8 mouse cellular contexts compared by ENCODE assay signal in the genomic region with DNA sequence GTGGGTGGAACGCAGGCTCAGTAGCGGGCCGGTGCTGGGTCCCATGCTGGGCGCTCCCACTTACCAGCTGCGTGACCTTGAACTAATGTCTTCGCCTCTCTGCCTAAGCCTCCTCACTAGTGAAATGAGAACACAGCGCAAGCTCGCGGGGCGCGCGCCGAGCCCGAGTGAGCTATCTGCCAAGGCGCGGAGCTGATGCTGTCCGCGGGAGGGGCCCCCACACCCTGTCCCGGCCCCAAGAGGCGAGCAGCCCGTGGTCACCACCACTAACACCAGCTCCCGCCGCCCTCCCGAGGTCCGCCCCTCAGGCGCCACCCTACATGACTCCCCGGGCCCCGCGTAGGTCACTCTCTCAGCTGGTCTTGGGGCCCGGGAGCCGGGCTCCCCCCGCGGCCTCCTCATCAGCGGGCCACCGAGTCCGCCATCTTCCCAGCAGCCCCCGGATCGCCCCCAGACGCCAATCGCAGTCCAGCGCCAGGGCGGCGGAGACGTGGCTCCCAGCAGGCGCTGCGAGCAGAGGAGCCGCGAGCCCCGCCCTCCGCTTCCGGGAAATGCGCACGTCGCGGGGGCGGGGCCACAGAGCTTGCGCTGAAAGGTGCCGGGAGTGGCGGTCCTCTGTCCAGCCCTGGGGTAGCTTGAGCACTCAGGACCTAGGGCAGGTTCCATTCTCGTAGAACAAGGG. TPM values are rescaled to one million over a fixed set of nuclear protein-coding genes. Genes with fewer than 3 reads are reported as not detected.
DNase-seq lines count a peak whose midpoint lies in the region; ATAC-seq and TF ChIP-seq lines count a peak whose summit lies in the region.

TSS of gene Fastk (minus strand) at position 542 of the 682 bp plus-strand sequence.

- TF ChIP-seq CTCF in kidney, postnatal 0 days (IDR thresholded peaks at IDR 0.05; ENCODE audit: low read depth): peak; percentile 2; the same call in 1 of the 2 replicates
- no peak for TF ChIP-seq CTCF in liver, adult 2 months (IDR thresholded peaks at IDR 0.05; ENCODE audit: low read depth, low read length)

- no peaks in the 10 kb centered on the region for H3K27me3 ChIP-seq in heart, embryonic 12.5 days (replicated peaks)
- H3K27me3 ChIP-seq in kidney, postnatal 0 days (ENCODE audit: insufficient read depth, low read length): no peaks in the 10 kb centered on the region
- H3K27me3 ChIP-seq in liver, adult 2 months (ENCODE audit: control insufficient read depth, insufficient read depth, low read length): no peaks in the 10 kb centered on the region

- H3K27ac ChIP-seq in brown adipose tissue, adult 24 weeks (replicated peaks; ENCODE audit: low read depth, low read length): peak within 1 kb of the TSS; percentile 98
- H3K27ac ChIP-seq in heart, embryonic 12.5 days (ENCODE audit: poor library complexity, severe bottlenecking): peak within 1 kb of the TSS; percentile 96
- peak within 1 kb of the TSS; percentile 95 for H3K27ac ChIP-seq in kidney, postnatal 0 days
- H3K27ac ChIP-seq in liver, adult 2 months (replicated peaks; ENCODE audit: insufficient read depth, low read depth, low read length): peak within 1 kb of the TSS; percentile 94

- peak within 1 kb of the TSS; percentile 99 for H3K4me3 ChIP-seq in brown adipose tissue, adult 24 weeks (ENCODE audit: insufficient read depth, low read depth, low read length)
- peak within 1 kb of the TSS; percentile 92 for H3K4me3 ChIP-seq in heart, embryonic 12.5 days
- H3K4me3 ChIP-seq in kidney, postnatal 0 days (replicated peaks; ENCODE audit: low read depth, low read length): peak within 1 kb of the TSS; percentile 93
- H3K4me3 ChIP-seq in liver, adult 2 months (ENCODE audit: insufficient read depth, low read depth, low read length): peak within 1 kb of the TSS; percentile 78

- peaks cover 44% of the 10 kb centered on the region for H3K36me3 ChIP-seq in heart, embryonic 12.5 days
- peaks cover 30% of the 10 kb centered on the region for H3K36me3 ChIP-seq in kidney, postnatal 0 days (ENCODE audit: insufficient read depth, low read length)
- H3K36me3 ChIP-seq in liver, adult 2 months (ENCODE audit: control insufficient read depth, insufficient read depth, low read length): no peaks in the 10 kb centered on the region; the same call in 1 of the 2 replicates

- H3K9me3 ChIP-seq in heart, embryonic 12.5 days (replicated peaks): no peaks in the 10 kb centered on the region
- H3K9me3 ChIP-seq in kidney, postnatal 0 days (replicated peaks; ENCODE audit: low read length): no peaks in the 10 kb centered on the region

- peaks cover 19% of the 10 kb centered on the region; the same call in 1 of the 2 replicates for H3K4me1 ChIP-seq in brown adipose tissue, adult 24 weeks (ENCODE audit: control insufficient read depth, insufficient read depth, insufficient read length, low read length)
- H3K4me1 ChIP-seq in heart, embryonic 12.5 days (replicated peaks): peaks cover 22% of the 10 kb centered on the region
- H3K4me1 ChIP-seq in kidney, postnatal 0 days (replicated peaks; ENCODE audit: insufficient read depth, low read length): peaks cover 15% of the 10 kb centered on the region; the same call in 1 of the 2 replicates
- peaks cover 17% of the 10 kb centered on the region for H3K4me1 ChIP-seq in liver, adult 2 months (ENCODE audit: control insufficient read depth, insufficient read depth, low read length)

- under 1% methylated on average over 60 of the region's 60 CpGs for WGBS in heart, embryonic 12.5 days
- under 1% methylated on average over 51 of the region's 60 CpGs for WGBS in kidney, postnatal 0 days
- WGBS in liver, adult 2 months: under 1% methylated on average over 60 of the region's 60 CpGs

- DNase-seq in CD4-positive helper T cell, adult 2 months (ENCODE audit: low read depth, low spot score): peak; percentile 92
- DNase-seq in kidney, postnatal 0 days (ENCODE audit: low spot score): peak; percentile 97
- peak; percentile 70 for DNase-seq in liver, adult 2 months (ENCODE audit: extremely low read depth, low read depth, low spot score)
- peak; percentile 92 to 94 for DNase-seq in spleen, postnatal 36 days (ENCODE audit: low spot score in 2 of 2)

- H3K9ac ChIP-seq in heart, embryonic 12.5 days: peak within 1 kb of the TSS; percentile 99
- H3K9ac ChIP-seq in kidney, postnatal 0 days (ENCODE audit: low read depth, low read length): peak within 1 kb of the TSS; percentile 97
- H3K9ac ChIP-seq in liver, adult 2 months (ENCODE audit: low read depth, low read length): peak within 1 kb of the TSS; percentile 97

- peak within 1 kb of the TSS; percentile 92 for H3K4me2 ChIP-seq in heart, embryonic 12.5 days
- H3K4me2 ChIP-seq in kidney, postnatal 0 days (ENCODE audit: low read length): peak within 1 kb of the TSS; percentile 90

- H3K79me2 ChIP-seq in liver, adult 2 months (ENCODE audit: control insufficient read depth, insufficient read depth, low read length): peaks cover 7% of the 10 kb centered on the region; the same call in 1 of the 2 replicates

- ATAC-seq in erythroid progenitor cell, adult 5-6 weeks (replicated peaks; ENCODE audit: low FRiP score, poor library complexity, severe bottlenecking): peak; percentile 89
- peak; percentile 91 for ATAC-seq in heart, embryonic 12.5 days (ENCODE audit: insufficient number of reproducible peaks, low FRiP score)
- ATAC-seq in kidney, postnatal 0 days (replicated peaks; ENCODE audit: low FRiP score, low read depth): peak; percentile 85
- ATAC-seq in monocyte, adult 5-6 weeks (replicated peaks; ENCODE audit: insufficient number of reproducible peaks, low FRiP score, low TSS enrichment, poor library complexity, severe bottlenecking): peak; percentile 70

- peak; percentile 82; the same call in 1 of the 2 replicates for TF ChIP-seq POLR2A in liver, adult 2 months (IDR thresholded peaks at IDR 0.05; ENCODE audit: extremely low read depth, insufficient read depth, low read length)

RNA-seq across cellular contexts. Expression of gene Fastk, which starts in this region (rescaled TPM):
- polyA plus RNA-seq in brown adipose tissue, adult 24 weeks (2012; ENCODE audit: insufficient read depth, insufficient read length, missing spikeins): 148 and 188 TPM in 2 replicates
- total RNA-seq in erythroid progenitor cell, adult 5-6 weeks (2015; ENCODE audit: low replicate concordance): 37.1 and 78.4 TPM in 2 replicates
- total RNA-seq in erythroid progenitor cell, adult 5-6 weeks (2017; ENCODE audit: low replicate concordance): 15.8 and 32.3 TPM in 2 replicates
- 172 and 175 TPM in 2 replicates for polyA plus RNA-seq in heart, embryonic 12.5 days (2016; fragmentation: Nextera tagmentation; extraction: Ambion mirVana)
- 117 and 120 TPM in 2 replicates for polyA plus RNA-seq in kidney, postnatal 0 days (2015; fragmentation: Nextera tagmentation; extraction: Ambion mirVana)
- 22.3 and 28.5 TPM in 2 replicates for total RNA-seq in liver, adult 2 months (2014; rRNA removed)
- polyA plus RNA-seq in liver, adult 2 months (2012; rRNA removed): 104 and 166 TPM in 2 replicates
- total RNA-seq in monocyte, adult 5-6 weeks (2017): 17.1 to 27.5 TPM (median 26.9 TPM) in 3 replicates

Comparison
In these comparisons a context has a peak if more than half of its experiments do, and no peak if none do; other contexts are left out.
1. Peak in every context shown above with its lines: DNase-seq, ATAC-seq, H3K4me3 ChIP-seq and H3K27ac ChIP-seq.